Mouse (Mus musculus) liver, embryonic 15.5 days (tissue): ENCODE measurements around the gene Tshb. TPM values are rescaled to one million over a fixed set of nuclear protein-coding genes. Genes with fewer than 3 reads are reported as not detected.

ENCODE experiments used
- ATAC-seq: fragments of 200-750 bp; cut with Nextera tagmentation; 2 replicates; pipeline ENCODE4 v1.8.0; 2017; ENCODE audit warnings: moderate number of reproducible peaks, mild to moderate bottlenecking, moderate library complexity; ENCODE audit not compliant: insufficient read depth
- H3K27ac ChIP-seq: fragments of 300-500 bp; sonication (generic); replicated peaks from 2 replicates; pipeline ENCODE4 v1.5.1; 2015; ENCODE audit warnings: mild to moderate bottlenecking, inconsistent platforms
- H3K27me3 ChIP-seq: fragments of 300-500 bp; sonication (generic); 2 replicates; pipeline ENCODE4 v1.6.1; 2015; ENCODE audit warnings: mild to moderate bottlenecking, inconsistent platforms
- H3K36me3 ChIP-seq: fragments of 300-500 bp; sonication (generic); replicated peaks from 2 replicates; pipeline ENCODE4 v1.6.1; 2015; ENCODE audit warnings: moderate library complexity, mild to moderate bottlenecking, inconsistent platforms
- H3K4me1 ChIP-seq: fragments of 300-500 bp; sonication (generic); replicated peaks from 2 replicates; pipeline ENCODE4 v1.6.1; 2015; ENCODE audit warnings: inconsistent platforms
- H3K4me2 ChIP-seq: fragments of 300-500 bp; sonication (generic); 2 replicates; pipeline ENCODE4 v1.6.1; 2015; ENCODE audit warnings: moderate library complexity, mild to moderate bottlenecking, inconsistent platforms
- H3K4me3 ChIP-seq: fragments of 300-500 bp; sonication (generic); replicated peaks from 2 replicates; pipeline ENCODE4 v1.5.1; 2015; ENCODE audit warnings: mild to moderate bottlenecking, inconsistent platforms
- H3K9ac ChIP-seq: fragments of 300-500 bp; sonication (generic); 2 replicates; pipeline ENCODE4 v1.6.1; 2015; ENCODE audit warnings: moderate library complexity, mild to moderate bottlenecking, inconsistent platforms
- H3K9me3 ChIP-seq: fragments of 300-500 bp; sonication (generic); replicated peaks from 2 replicates; pipeline ENCODE4 v1.6.1; 2016; ENCODE audit warnings: inconsistent platforms
- WGBS: fragments of 180-500 bp; shearing (Covaris S2); methylation state at CpG from one replicate; pipeline ENCODE4 v1.1.7; 2015; ENCODE audit warnings: mixed read lengths; ENCODE audit not compliant: insufficient replicate concordance; 5-methylcytosine and 5-hydroxymethylcytosine counted together
- polyA plus RNA-seq: library from polyadenylated mRNA; unstranded; fragments of >200 nt; fragmentation: Nextera tagmentation; extraction: Ambion mirVana; gene quantifications from 2 replicates; pipeline ENCODE4 v1.2.1, GENCODE M21; 2015

The Tshb gene
- polyA plus RNA-seq, 1 experiment from 2014 or later, result not detected

DNA sequence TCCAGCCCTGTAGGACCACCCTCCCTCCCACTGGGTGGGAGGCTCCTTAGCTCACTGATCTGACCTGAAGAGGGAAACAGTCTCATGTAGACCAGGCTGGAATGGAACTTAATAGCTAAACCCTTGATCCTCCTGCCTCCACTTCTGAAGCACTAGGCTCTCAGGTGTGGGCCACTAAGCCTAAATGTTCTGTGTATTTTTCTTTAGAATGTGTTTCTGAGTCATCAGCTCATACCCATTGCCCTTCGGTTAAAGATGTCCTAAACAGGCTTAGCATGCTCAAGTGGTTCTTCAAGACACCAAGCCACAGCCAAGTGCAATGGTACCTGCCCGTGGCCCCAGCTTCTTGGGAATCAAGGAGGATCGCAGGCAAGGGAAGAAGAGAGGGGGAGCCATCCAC lies 31.0 kb downstream of the Tshb start:
- WGBS, result 68% methylated on average over 3 of the region's 3 CpGs
- H3K9me3 ChIP-seq, result no peaks in the 10 kb centered on the region
- no peaks in the 10 kb centered on the region for H3K27me3 ChIP-seq
- no peak overlapping the region for H3K9ac ChIP-seq
- H3K36me3 ChIP-seq, result no peaks in the 10 kb centered on the region
- no peak overlapping the region for H3K4me2 ChIP-seq
- ATAC-seq, result no peak
- H3K4me3 ChIP-seq, result no peak overlapping the region
- H3K4me1 ChIP-seq, result no peaks in the 10 kb centered on the region
- no peak overlapping the region for H3K27ac ChIP-seq

DNA sequence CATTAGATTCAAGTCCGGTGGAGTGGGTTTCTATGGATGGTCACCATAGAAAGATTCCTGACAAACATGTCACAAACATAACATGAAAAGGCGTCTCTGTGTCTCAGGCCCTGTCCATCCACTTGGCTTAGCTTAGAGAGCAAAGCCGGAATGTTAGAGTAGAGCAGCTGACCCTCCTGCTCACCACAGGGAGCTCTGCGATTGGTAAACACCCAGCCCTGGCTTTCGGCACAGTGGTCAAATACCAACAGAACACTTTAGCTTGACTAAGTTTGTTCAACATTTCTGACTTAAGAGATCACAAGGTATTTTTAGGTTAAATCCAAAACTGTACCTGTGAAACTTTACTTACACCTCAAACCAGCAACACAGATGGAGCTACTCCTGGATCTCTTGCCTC lies 31.4 kb downstream of the Tshb start:
- Histone ChIP-seq H3K36me3 (no peaks in the 10 kb centered on the region), H3K9me3 (no peaks in the 10 kb centered on the region), H3K9ac (no peak overlapping the region), H3K4me1 (no peaks in the 10 kb centered on the region), H3K4me2 (no peak overlapping the region), H3K27ac (no peak overlapping the region), H3K4me3 (no peak overlapping the region), H3K27me3 (no peaks in the 10 kb centered on the region)
- WGBS, result 72% methylated on average over 5 of the region's 5 CpGs
- no peak for ATAC-seq

DNA sequence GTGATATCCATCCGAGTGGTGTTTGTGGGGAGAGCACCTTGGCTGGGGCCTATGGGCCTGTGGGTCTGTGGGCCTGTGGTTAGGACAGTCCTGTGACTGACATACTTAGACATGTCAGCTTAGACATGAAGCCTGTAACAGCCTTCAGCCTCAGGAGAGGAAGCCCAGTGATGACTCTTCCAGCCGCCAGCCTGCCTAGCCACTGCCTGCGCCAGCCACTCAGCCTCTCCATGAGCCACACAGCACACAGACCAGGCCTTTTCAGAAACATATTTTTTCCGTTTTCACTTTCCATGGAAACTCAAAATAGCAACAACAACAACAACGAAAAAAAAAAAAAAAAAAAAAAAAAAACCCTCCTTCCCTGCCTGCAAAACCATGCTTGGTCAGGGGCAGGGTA lies 33.8 kb downstream of the Tshb start:
- Histone ChIP-seq H3K27ac (no peak overlapping the region), H3K27me3 (no peaks in the 10 kb centered on the region), H3K4me1 (no peaks in the 10 kb centered on the region), H3K9ac (no peak overlapping the region), H3K36me3 (no peaks in the 10 kb centered on the region), H3K4me2 (no peak overlapping the region), H3K9me3 (no peaks in the 10 kb centered on the region), H3K4me3 (no peak overlapping the region)
- no peak for ATAC-seq
- WGBS, result 50% methylated on average over 5 of the region's 5 CpGs

DNA sequence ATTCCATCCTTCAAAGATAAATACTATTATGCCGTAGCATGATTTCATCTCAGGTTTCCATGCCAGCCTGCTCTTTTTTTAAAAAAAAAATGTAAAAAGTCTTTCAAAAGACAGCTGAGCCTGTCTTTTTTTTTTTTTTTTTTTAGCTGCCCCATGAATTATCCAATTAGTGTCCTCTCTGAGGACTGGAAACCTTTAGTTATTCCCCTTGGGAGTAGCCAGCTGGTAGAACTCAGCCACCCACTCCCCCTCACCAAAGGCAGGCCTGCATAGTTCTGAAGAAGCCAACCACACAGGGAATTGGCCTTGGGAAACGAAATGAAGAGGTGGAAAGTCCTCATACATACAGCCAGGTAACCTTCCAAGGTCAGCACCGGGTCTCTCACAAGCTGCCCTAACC lies 34.5 kb downstream of the Tshb start:
- Histone ChIP-seq H3K27me3 (no peaks in the 10 kb centered on the region), H3K4me2 (no peak overlapping the region), H3K4me1 (no peaks in the 10 kb centered on the region), H3K9me3 (no peaks in the 10 kb centered on the region), H3K4me3 (no peak overlapping the region), H3K27ac (no peak overlapping the region), H3K9ac (no peak overlapping the region), H3K36me3 (no peaks in the 10 kb centered on the region)
- WGBS, result 46% methylated on average over 3 of the region's 3 CpGs
- ATAC-seq, result no peak

DNA sequence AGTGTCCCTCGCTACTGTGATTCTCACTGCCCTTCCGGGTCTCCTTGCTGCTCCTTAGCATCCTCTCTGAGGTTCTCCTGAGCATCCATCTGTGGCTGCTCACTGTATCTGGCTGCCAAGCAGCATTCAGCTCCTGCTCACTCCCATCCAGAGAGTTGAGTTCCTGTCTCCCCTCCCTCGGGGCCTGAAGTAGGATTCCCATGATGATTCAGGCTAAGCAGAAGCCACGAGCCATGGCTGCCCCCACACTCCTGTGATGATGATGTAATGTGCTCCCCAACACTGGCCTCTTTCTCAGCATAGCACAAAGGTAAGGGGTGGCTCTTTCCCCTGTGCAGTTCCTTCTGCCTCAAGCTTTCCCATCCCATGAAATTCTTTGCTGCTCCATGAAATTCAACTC lies 36.3 kb downstream of the Tshb start:
- ATAC-seq, result no peak
- Histone ChIP-seq H3K27me3 (no peaks in the 10 kb centered on the region), H3K4me3 (no peak overlapping the region), H3K36me3 (no peaks in the 10 kb centered on the region), H3K9ac (no peak overlapping the region), H3K4me2 (no peak overlapping the region), H3K4me1 (no peaks in the 10 kb centered on the region), H3K27ac (no peak overlapping the region), H3K9me3 (no peaks in the 10 kb centered on the region)
- WGBS, result 60% methylated on average over 4 of the region's 4 CpGs

DNA sequence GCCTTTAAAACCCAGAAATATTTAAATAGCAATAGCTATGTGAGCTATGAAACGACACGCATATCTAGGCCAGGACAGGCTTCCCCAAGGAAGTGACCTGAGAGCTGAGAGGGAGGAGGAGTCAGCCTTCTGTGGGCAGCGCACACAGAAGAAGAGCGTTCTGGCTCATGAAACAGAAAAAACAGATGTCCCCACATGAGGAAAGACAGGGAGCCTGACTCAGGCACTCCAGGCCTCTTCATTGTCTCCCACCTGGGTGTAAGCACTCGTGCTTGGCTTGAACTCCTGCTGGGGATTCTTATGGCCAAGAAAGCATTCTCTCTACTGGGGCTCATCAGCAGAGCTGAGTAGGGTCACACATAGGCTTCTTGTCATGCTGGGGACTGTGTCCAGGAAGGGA lies 37.9 kb downstream of the Tshb start:
- ATAC-seq, result no peak
- no peak overlapping the region for H3K4me2 ChIP-seq
- no peaks in the 10 kb centered on the region for H3K27me3 ChIP-seq
- no peaks in the 10 kb centered on the region for H3K9me3 ChIP-seq
- H3K4me3 ChIP-seq, result no peak overlapping the region
- H3K27ac ChIP-seq, result no peak overlapping the region
- H3K36me3 ChIP-seq, result no peaks in the 10 kb centered on the region
- 19% methylated on average over 5 of the region's 5 CpGs for WGBS
- no peak overlapping the region for H3K9ac ChIP-seq
- H3K4me1 ChIP-seq, result no peaks in the 10 kb centered on the region

DNA sequence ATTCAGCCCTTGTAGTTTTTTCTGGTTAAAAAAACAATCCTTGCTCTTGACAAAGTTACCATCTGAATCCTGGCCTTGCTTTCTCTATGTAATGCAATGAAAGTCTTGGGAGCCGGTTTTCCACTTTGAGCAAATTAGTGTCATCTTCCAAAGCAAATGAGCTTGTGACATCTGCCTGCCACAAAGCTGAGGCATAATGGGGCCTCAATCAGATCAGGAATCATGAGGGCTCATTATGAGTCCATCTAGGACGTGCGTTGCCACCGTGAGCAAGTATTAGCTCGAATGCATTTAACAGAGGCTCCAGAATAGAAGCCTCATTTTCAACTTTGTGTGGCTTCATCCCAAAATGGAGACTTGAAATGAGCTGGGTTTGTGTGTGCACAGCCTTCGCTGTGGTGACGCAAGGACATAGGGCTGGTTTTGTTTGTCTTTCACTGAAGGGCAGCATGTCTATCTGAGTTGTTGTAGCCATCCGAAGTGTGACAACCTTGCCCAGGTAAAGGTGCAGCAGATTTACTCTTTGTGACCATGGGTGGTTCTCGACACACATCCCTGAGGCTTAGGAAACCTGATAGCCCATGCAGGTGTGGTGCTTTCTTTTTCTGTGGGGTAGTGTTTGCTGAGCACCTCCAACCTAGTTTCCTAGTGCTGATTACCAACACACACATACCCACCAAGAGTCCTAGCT lies 38.6 kb downstream of the Tshb start:
- H3K9ac ChIP-seq, result no peak overlapping the region
- 59% methylated on average over 9 of the region's 9 CpGs for WGBS
- H3K4me3 ChIP-seq, result no peak overlapping the region
- H3K36me3 ChIP-seq, result no peaks in the 10 kb centered on the region
- H3K4me1 ChIP-seq, result 0 out of 2 replicates have a peak, but pooled peaks cover 2% of the 10 kb centered on the region
- no peak overlapping the region for H3K27ac ChIP-seq
- H3K4me2 ChIP-seq, result no peak overlapping the region
- no peaks in the 10 kb centered on the region for H3K27me3 ChIP-seq
- no peak for ATAC-seq
- H3K9me3 ChIP-seq, result no peaks in the 10 kb centered on the region

DNA sequence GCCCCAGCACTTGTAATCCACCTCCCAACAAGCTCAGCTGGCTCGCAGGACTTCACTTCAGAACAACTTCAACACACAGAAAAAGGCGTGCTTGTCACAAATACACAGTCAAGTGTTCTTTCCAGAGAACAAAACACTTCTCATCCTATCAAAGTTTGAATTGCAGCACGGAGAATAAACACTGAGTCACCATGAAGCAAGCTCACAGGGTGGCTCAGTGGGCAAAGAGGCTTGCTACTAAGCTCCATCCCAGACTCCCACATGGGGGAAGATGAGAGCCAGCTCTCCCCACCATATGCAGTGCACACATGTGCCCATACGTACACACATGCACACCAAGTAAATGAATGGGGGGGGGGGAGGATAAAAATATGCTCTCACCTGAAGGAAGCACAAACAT lies 39.3 kb downstream of the Tshb start:
- Histone ChIP-seq H3K4me3 (no peak overlapping the region), H3K9me3 (no peaks in the 10 kb centered on the region), H3K9ac (no peak overlapping the region), H3K36me3 (no peaks in the 10 kb centered on the region), H3K27me3 (no peaks in the 10 kb centered on the region), H3K4me1 (0 out of 2 replicates have a peak, but pooled peaks cover 4% of the 10 kb centered on the region), H3K4me2 (no peak overlapping the region), H3K27ac (no peak overlapping the region)
- ATAC-seq, result no peak
- 43% methylated on average over 4 of the region's 4 CpGs for WGBS

DNA sequence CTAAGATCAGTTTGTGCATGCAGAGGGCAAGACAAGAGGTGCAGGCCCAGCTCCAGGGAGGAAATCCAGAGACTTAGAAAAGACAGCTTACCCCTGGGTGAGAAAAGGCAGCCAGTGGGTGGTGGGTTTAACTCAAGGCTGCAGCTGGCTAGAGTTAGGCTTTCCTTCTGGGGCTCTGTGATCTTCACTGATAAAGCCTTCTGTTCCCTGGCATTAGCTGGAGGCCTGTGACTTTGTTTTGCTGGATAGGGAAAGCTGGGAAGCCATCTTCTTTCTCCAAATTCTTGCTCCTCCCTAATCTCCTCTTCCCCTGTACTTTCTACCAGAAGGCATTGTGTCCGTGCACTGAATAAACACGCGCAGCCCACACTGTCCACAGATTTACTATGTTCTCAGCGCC lies 39.8 kb downstream of the Tshb start:
- Histone ChIP-seq H3K9ac (no peak overlapping the region), H3K4me3 (no peak overlapping the region), H3K27ac (no peak overlapping the region), H3K27me3 (no peaks in the 10 kb centered on the region), H3K4me1 (0 out of 2 replicates have a peak, but pooled peaks cover 4% of the 10 kb centered on the region), H3K36me3 (no peaks in the 10 kb centered on the region), H3K9me3 (no peaks in the 10 kb centered on the region), H3K4me2 (no peak overlapping the region)
- 56% methylated on average over 4 of the region's 4 CpGs for WGBS
- ATAC-seq, result no peak

DNA sequence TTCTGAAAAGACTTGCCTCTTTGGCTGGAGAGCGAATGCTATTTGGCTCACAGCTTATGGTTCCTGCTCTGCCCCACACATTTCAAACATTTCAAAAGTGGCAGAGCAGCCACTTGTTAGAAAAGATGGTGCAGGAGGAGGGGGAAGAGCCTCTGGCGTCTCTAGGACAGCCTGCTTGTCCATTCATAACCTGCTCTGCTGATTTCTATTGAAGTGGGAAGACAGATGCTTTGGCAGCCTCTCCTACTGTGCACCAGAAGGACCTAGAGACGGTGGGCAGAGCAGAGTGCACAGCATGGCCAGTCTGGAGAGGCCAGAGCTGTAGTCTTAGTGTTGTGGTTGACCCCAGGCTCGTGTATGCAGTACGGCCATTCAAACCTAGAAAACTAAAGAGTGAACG lies 43.6 kb downstream of the Tshb start:
- WGBS, result 49% methylated on average over 6 of the region's 6 CpGs
- Histone ChIP-seq H3K27me3 (peaks cover 35% of the 10 kb centered on the region), H3K36me3 (no peaks in the 10 kb centered on the region), H3K9me3 (no peaks in the 10 kb centered on the region), H3K27ac (no peak overlapping the region; the same call in 1 of the 2 replicates), H3K4me2 (no peak overlapping the region; the same call in 1 of the 2 replicates), H3K9ac (no peak overlapping the region), H3K4me1 (peaks cover 21% of the 10 kb centered on the region), H3K4me3 (no peak overlapping the region)
- no peak for ATAC-seq

DNA sequence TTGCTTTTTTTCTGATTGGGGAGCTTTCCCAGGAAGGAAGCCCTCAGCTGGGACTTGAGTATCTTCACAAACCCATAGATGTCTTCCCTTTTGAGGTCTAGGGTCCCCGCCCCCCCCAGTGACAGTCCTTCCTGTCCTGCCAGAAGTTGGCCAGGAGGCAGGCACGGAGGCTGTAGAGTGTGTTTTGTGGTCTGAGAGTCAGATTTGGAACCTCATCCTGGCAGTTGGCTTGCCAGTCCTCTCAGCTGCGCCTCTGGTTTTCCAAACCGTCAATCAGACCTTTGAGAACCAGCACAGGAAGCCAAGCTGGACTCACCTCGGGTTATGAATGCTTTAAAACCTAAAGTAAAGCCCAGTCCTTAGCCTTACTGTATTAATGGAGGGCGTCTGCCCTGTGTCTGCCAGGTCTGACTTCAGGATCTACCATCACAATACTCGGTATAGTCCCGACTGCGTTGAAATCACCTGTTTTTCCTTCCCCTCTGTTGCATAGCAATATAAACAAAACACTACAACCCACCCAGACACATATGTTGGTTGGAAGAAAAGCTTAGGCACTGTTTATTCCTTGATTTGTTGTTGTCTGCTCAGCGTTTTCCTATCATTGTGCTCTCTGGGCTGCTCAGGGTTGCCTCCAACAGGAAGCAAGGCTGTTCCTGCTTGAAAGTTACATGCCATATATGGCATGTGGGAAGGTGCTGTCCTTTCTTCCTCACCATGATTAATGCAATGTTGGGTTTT lies 44.2 kb downstream of the Tshb start:
- H3K9ac ChIP-seq, result no peak overlapping the region
- ATAC-seq, result no peak
- no peak overlapping the region for H3K4me3 ChIP-seq
- H3K9me3 ChIP-seq, result no peaks in the 10 kb centered on the region
- 13% methylated on average over 10 of the region's 10 CpGs for WGBS
- H3K4me2 ChIP-seq, result peak overlapping the region; percentile 18; the same call in 1 of the 2 replicates
- peaks cover 41% of the 10 kb centered on the region for H3K27me3 ChIP-seq
- H3K4me1 ChIP-seq, result peaks cover 21% of the 10 kb centered on the region
- no peaks in the 10 kb centered on the region for H3K36me3 ChIP-seq
- H3K27ac ChIP-seq, result peak overlapping the region; percentile 26
